Mouse (Mus musculus) cerebellum, adult 9-11 months (tissue): ENCODE measurements at regions not wholly inside any gene's neighbourhood (a gene's known extent, or its start where the extent isn't known, plus 50 kb on each side); places are given as distances from the start of the nearest gene placed in this dataset.

ENCODE experiments used
- DNase-seq: peaks from one replicate; pipeline ENCODE4 v3.0.0; 2022

DNA sequence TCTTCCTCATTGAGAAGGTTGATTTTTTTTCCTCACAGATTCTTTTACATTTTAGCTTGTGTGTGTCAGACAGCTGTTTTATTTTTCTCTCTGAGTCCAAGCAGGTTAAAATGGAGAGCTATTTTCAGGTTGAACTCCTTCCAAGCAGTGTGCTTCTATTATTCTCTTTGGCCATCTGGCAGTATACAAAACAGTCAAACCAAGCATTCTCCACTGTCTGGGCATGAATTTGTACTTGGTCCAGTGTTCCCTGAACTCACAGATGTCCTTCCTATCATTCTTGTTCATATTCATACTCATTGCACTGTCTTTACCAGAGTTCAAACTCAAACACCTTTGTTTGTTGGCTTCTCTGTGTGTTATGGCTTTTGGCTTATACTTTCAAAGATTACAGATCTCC, 264.9 kb downstream of the Tex13c1 start:
- peak; percentile 27 for DNase-seq

- no peak for DNase-seq
Observed at GRCm38 (mm10) chrX:43884890-43885289, 293.9 kb downstream of the Tex13c1 start.
